Mouse (Mus musculus) liver, embryonic 14.5 days (tissue): ENCODE results near the gene Xbp1. TPM values are rescaled to one million over a fixed set of nuclear protein-coding genes. Genes with fewer than 3 reads are reported as not detected.

Experiments used
- ATAC-seq: fragments of 200-750 bp; cut with Nextera tagmentation; 2 replicates; pipeline ENCODE4 v1.8.0; 2017; ENCODE audit warnings: moderate number of reproducible peaks, mild to moderate bottlenecking, moderate library complexity; ENCODE audit not compliant: insufficient read depth
- DNase-seq, 3 experiments: peaks; one replicate each; pipeline ENCODE4 v3.0.0-alpha.2; 2012 to 2013; ENCODE audit warnings: low read depth in 3 of 3, low spot score in 3 of 3
- H3K27ac ChIP-seq: fragments of 300-500 bp; sonication (generic); 2 replicates; pipeline ENCODE4 v1.5.1; 2014; ENCODE audit warnings: moderate library complexity, mild to moderate bottlenecking, control low read depth, inconsistent platforms
- H3K27me3 ChIP-seq: fragments of 300-500 bp; sonication (generic); 2 replicates; pipeline ENCODE4 v1.6.1; 2014; ENCODE audit warnings: mild to moderate bottlenecking, low read length, moderate library complexity; ENCODE audit not compliant: control insufficient read depth, insufficient read depth
- H3K36me3 ChIP-seq: fragments of 300-500 bp; sonication (generic); replicated peaks from 2 replicates; pipeline ENCODE4 v1.6.1; 2014; ENCODE audit warnings: low read depth; ENCODE audit not compliant: control insufficient read depth, insufficient read depth
- H3K4me1 ChIP-seq, 2 experiments: fragments of 200-500 bp in 1 of 2; fragments of 300-500 bp in 1 of 2; sonication (generic) in 1 of 2; replicated peaks; 2 replicates each; pipeline ENCODE4 v1.6.1; 2012 to 2014; ENCODE audit warnings: antibody characterized with exemption in 1 of 2, inconsistent platforms in 1 of 2, low read length in 1 of 2; ENCODE audit not compliant: control insufficient read depth in 2 of 2, insufficient read depth in 2 of 2
- H3K4me2 ChIP-seq: fragments of 300-500 bp; sonication (generic); 2 replicates; pipeline ENCODE4 v1.6.1; 2014; ENCODE audit warnings: low read depth, mild to moderate bottlenecking, control low read depth, moderate library complexity
- H3K4me3 ChIP-seq, 2 experiments: fragments of 200-500 bp in 1 of 2; fragments of 300-500 bp in 1 of 2; sonication (generic) in 1 of 2; 2 replicates each; pipeline ENCODE4 v1.5.1; 2012 to 2014; ENCODE audit warnings: low read depth in 2 of 2, low read length in 2 of 2, mild to moderate bottlenecking in 2 of 2, control low read depth in 1 of 2, inconsistent platforms in 1 of 2, moderate library complexity in 1 of 2; ENCODE audit not compliant: insufficient read depth in 1 of 2
- H3K9ac ChIP-seq: fragments of 300-500 bp; sonication (generic); replicated peaks from 2 replicates; pipeline ENCODE4 v1.6.1; 2014; ENCODE audit warnings: mild to moderate bottlenecking, control low read depth, moderate library complexity
- H3K9me3 ChIP-seq: fragments of 300-500 bp; sonication (generic); 2 replicates; pipeline ENCODE4 v1.6.1; 2016; ENCODE audit warnings: low read length, mixed read lengths; ENCODE audit not compliant: control insufficient read depth
- CTCF ChIP-seq: IDR thresholded peaks from 2 replicates; pipeline ENCODE4 v1.5.1; 2016; ENCODE audit warnings: antibody characterized with exemption, low read depth, control low read depth
- EP300 ChIP-seq: IDR thresholded peaks from 2 replicates; pipeline ENCODE4 v1.6.1; 2016; ENCODE audit warnings: antibody characterized with exemption, low read depth
- WGBS: fragments of 180-500 bp; shearing (Covaris S2); extraction: QIAGEN DNeasy Blood & Tissue Kit; methylation state at CpG from one replicate; pipeline ENCODE4 v1.1.7; 2014; ENCODE audit not compliant: insufficient replicate concordance; 5-methylcytosine and 5-hydroxymethylcytosine counted together
- polyA plus RNA-seq, 2 experiments: library from polyadenylated mRNA; depleted of rRNA in 1 of 2; stranded (reverse) in 1 of 2; unstranded in 1 of 2; fragments of >200 nt; fragmentation: Nextera tagmentation in 1 of 2; extraction: Ambion mirVana in 1 of 2; gene quantifications; 2 replicates each; pipeline versions ENCODE4 v1.2.1 to v1.2.3; 2012 to 2014

Gene Xbp1
- polyA plus RNA-seq, 2 experiments: 33.6 to 92.5 TPM

GRCm38 (mm10) chr11:5545457-5545856 is 25.0 kb downstream of the Xbp1 start:
- WGBS: 62% methylated on average over 4 of the region's 4 CpGs
- Histone ChIP-seq H3K9ac (no peak overlapping the region), H3K4me2 (no peak overlapping the region), H3K9me3 (no peaks in the 10 kb centered on the region), H3K27ac (no peak overlapping the region), H3K4me1 (peaks cover 8 to 15% of the 10 kb centered on the region in 2 experiments), H3K4me3 (no peak overlapping the region), H3K36me3 (no peaks in the 10 kb centered on the region), H3K27me3 (no peaks in the 10 kb centered on the region)
- DNase-seq: no peak
- TF ChIP-seq CTCF (no peak), EP300 (no peak)
- no peak for ATAC-seq

GRCm38 (mm10) chr11:5546693-5547092 is 26.2 kb downstream of the Xbp1 start:
- Histone ChIP-seq H3K4me1 (peaks cover 6 to 8% of the 10 kb centered on the region in 2 experiments), H3K4me2 (no peak overlapping the region), H3K27me3 (no peaks in the 10 kb centered on the region), H3K4me3 (no peak overlapping the region), H3K36me3 (no peaks in the 10 kb centered on the region), H3K9me3 (no peaks in the 10 kb centered on the region), H3K9ac (no peak overlapping the region), H3K27ac (no peak overlapping the region)
- DNase-seq: no peak
- 46% methylated on average over 3 of the region's 3 CpGs for WGBS
- ATAC-seq: no peak
- TF ChIP-seq EP300 (no peak), CTCF (no peak)

GRCm38 (mm10) chr11:5551430-5551829 is 31.0 kb downstream of the Xbp1 start:
- TF ChIP-seq CTCF: no peak
- TF ChIP-seq EP300: no peak
- H3K4me1 ChIP-seq: no peaks in the 10 kb centered on the region
- H3K4me2 ChIP-seq: no peak overlapping the region
- DNase-seq (no peak), ATAC-seq (no peak)
- no peak overlapping the region for H3K27ac ChIP-seq
- H3K27me3 ChIP-seq: no peaks in the 10 kb centered on the region
- H3K4me3 ChIP-seq: no peak overlapping the region
- H3K9ac ChIP-seq: no peak overlapping the region
- H3K9me3 ChIP-seq: no peaks in the 10 kb centered on the region
- WGBS: 75% methylated on average over 5 of the region's 5 CpGs
- no peaks in the 10 kb centered on the region for H3K36me3 ChIP-seq

GRCm38 (mm10) chr11:5551931-5552330 is 31.5 kb downstream of the Xbp1 start:
- H3K4me3 ChIP-seq: no peak overlapping the region
- ATAC-seq (no peak), DNase-seq (no peak)
- H3K27me3 ChIP-seq: no peaks in the 10 kb centered on the region
- TF ChIP-seq EP300: no peak
- WGBS: 43% methylated on average over 1 of the region's 1 CpGs
- no peak overlapping the region for H3K4me2 ChIP-seq
- no peak overlapping the region for H3K9ac ChIP-seq
- no peaks in the 10 kb centered on the region for H3K36me3 ChIP-seq
- H3K9me3 ChIP-seq: no peaks in the 10 kb centered on the region
- H3K27ac ChIP-seq: no peak overlapping the region
- no peaks in the 10 kb centered on the region for H3K4me1 ChIP-seq

- H3K4me3 ChIP-seq: no peak overlapping the region
- no peak overlapping the region for H3K9ac ChIP-seq
- DNase-seq (no peak), ATAC-seq (no peak)
- H3K27me3 ChIP-seq: no peaks in the 10 kb centered on the region
- H3K36me3 ChIP-seq: no peaks in the 10 kb centered on the region
- no peak overlapping the region for H3K27ac ChIP-seq
- H3K4me1 ChIP-seq: peaks cover 0 to 5% of the 10 kb centered on the region in 2 experiments; a peak in 1 of 4 replicates
- TF ChIP-seq EP300: no peak
- TF ChIP-seq CTCF: peak; percentile 25; the same call in 1 of the 2 replicates
- H3K9me3 ChIP-seq: no peaks in the 10 kb centered on the region
- WGBS: 58% methylated on average over 3 of the region's 3 CpGs
- H3K4me2 ChIP-seq: no peak overlapping the region
These were observed 39.8 kb downstream of the Xbp1 start for GRCm38 (mm10) chr11:5560273-5560672.
